Mouse (Mus musculus) cortical plate, adult 2 months (tissue): ENCODE measurements around the gene Mllt1.

ENCODE experiments used
- CTCF ChIP-seq: fragments of 200-500 bp; IDR thresholded peaks from 2 replicates; pipeline ENCODE4 v1.5.1; 2011; ENCODE audit warnings: mild to moderate bottlenecking, control low read depth, low read length; ENCODE audit not compliant: insufficient read depth; ENCODE audit errors: extremely low read depth
- POLR2A ChIP-seq: fragments of 200-500 bp; IDR thresholded peaks from 2 replicates; pipeline ENCODE4 v1.6.1; 2011; ENCODE audit warnings: mild to moderate bottlenecking, low read length, control low read depth; ENCODE audit not compliant: insufficient read depth; ENCODE audit errors: extremely low read depth

DNA sequence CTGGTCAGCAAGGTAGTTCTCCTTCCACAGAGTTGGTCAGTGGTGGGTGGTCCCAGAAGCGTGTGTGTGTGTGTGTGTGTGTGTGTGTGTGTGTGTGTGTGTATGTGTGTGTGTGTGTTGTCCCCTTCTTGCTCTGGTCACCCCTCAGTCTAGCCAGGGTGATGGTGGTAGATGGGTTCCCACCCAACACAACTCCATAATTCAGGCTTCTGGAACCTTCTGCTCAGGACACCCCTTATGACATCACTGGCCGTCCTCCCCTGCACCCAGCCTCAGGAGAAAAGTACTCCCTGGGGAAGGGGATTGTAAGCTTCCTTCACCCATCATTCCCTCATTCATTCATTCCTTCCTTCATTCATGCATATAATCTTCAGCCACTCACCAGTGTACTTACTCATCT lies 61.0 kb downstream of the Mllt1 start, which contains the start of gene Acsbg2:
- TF ChIP-seq CTCF, result no peak
- no peak for TF ChIP-seq POLR2A
